Mouse (Mus musculus): ENCODE results near the gene Rad50. TPM values are rescaled to one million over a fixed set of nuclear protein-coding genes. Genes with fewer than 3 reads are reported as not detected.

Gene Rad50
- polyA plus RNA-seq, 1 experiment from 2014 or later: 12.4 TPM

Other genes with a start within 250 kb of the Rad50 start
- gene Gm9837, start 236.8 kb downstream of the Rad50 start, polyA plus RNA-seq (2015; fragmentation: Nextera tagmentation; extraction: Ambion mirVana): not detected in 2 replicates
- 0.49 and 0.64 TPM in 2 replicates for gene Gm9945, start 227.2 kb downstream of the Rad50 start, polyA plus RNA-seq (2015; fragmentation: Nextera tagmentation; extraction: Ambion mirVana)
- gene Sowaha, start 227.0 kb downstream of the Rad50 start, polyA plus RNA-seq (2015; fragmentation: Nextera tagmentation; extraction: Ambion mirVana): 13.5 and 15.9 TPM in 2 replicates
- gene Sept8, start 188.1 kb downstream of the Rad50 start, polyA plus RNA-seq (2015; fragmentation: Nextera tagmentation; extraction: Ambion mirVana): 16.5 and 18.9 TPM in 2 replicates
- 7.4 and 9.7 TPM in 2 replicates for gene Kif3a, start 139.9 kb downstream of the Rad50 start, polyA plus RNA-seq (2015; fragmentation: Nextera tagmentation; extraction: Ambion mirVana)
- gene Il4, start 88.7 kb downstream of the Rad50 start, polyA plus RNA-seq (2015; fragmentation: Nextera tagmentation; extraction: Ambion mirVana): 0.20 and 0.27 TPM in 2 replicates
- not detected in 2 replicates for gene Il13, start 72.6 kb downstream of the Rad50 start, polyA plus RNA-seq (2015; fragmentation: Nextera tagmentation; extraction: Ambion mirVana)
- gene Il5, start 13.5 kb upstream of the Rad50 start, polyA plus RNA-seq (2015; fragmentation: Nextera tagmentation; extraction: Ambion mirVana): not detected in 2 replicates
- gene Irf1, start 62.7 kb upstream of the Rad50 start, polyA plus RNA-seq (2015; fragmentation: Nextera tagmentation; extraction: Ambion mirVana): 14.8 and 17.7 TPM in 2 replicates
- gene Gm17334, start 65.9 kb upstream of the Rad50 start, polyA plus RNA-seq (2015; fragmentation: Nextera tagmentation; extraction: Ambion mirVana): 0.19 TPM in 1 of 2 replicates, not detected in the other
- 0.08 and 0.44 TPM in 2 replicates for gene Gm12216, start 151.9 kb upstream of the Rad50 start, polyA plus RNA-seq (2015; fragmentation: Nextera tagmentation; extraction: Ambion mirVana)
- 2.4 and 2.6 TPM in 2 replicates for gene Slc22a5, start 184.3 kb upstream of the Rad50 start, polyA plus RNA-seq (2015; fragmentation: Nextera tagmentation; extraction: Ambion mirVana)